Mouse (Mus musculus): ENCODE measurements around the gene Ranbp17. TPM values are rescaled to one million over a fixed set of nuclear protein-coding genes. Genes with fewer than 3 reads are reported as not detected.

The Ranbp17 gene
- polyA plus RNA-seq, 2 experiments from 2014 or later = not detected

DNA sequence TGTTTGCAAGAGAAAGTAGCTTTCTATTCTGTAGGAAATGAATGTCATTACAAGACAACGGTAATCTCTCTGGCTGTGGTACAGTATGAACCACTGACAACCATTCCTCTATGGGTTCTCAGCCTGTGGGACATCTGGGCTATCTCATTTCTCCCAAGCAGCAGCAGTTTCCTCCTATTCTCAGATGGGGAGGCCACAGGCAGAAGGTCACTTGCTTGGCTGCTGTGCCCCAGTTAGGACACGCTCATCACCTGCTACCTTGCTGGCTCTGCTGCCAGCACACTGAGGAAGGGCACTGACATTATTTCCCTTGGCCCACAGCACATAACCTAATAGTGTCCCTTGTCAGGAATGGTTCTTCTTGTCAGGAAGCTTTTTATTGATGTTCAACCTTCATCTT, 285.4 kb downstream of the Ranbp17 start:
- ATAC-seq = no peak

DNA sequence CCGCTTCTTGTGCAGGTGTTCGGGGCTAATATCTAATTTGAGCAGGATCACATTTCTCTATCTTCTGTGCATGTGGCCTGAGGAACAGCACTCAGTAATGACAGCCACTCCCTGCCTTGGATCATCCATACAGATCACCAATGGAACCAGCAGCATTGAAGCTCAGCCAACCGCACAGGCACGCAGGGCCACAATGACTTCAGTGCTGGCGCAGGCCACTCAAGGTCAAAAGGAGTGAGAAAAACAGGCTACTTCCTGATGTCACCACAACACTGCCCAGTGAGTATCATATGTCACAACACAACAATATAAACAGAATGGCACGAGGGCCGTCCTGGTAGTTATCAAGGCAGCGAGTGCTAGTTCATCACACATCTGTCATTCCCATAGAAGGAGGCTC, 287.0 kb downstream of the Ranbp17 start:
- no peak for ATAC-seq

DNA sequence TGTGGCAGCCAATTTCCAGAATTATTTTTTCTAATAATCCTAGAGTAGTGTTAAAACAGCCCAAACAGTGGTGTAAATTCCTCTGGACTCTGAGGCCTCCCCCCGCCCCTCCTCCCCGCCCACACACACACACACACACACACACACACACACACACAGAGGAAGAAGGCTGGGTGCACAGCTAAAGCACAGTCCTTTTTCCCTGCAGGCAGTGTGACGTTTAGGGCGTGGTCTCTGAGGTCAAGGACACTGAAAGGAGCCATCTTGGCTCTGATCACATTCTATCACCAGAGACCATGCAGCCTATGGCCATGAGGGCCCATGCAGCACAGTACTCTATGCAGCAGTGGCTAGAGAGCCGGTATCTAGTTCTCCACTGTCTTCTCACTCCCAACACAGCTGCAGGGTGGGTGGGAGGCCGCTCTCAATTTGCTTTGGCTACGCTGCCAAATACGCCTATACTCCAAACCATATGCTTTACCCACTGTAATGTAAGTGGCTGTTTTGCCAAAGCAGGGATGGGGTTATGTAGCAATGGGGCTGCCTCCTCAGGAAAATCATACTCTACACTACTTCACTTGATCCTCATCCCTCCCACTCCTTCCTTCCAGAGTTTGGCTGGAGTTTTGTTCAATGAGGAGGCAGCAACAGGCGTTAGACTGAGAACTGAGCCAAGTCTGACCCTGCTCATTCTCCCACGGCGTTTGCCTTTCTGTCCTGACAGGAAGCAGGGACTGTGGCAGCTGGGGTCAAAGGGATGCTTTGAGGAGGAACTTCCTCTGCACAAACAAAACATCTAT, 291.8 kb downstream of the Ranbp17 start:
- no peak for ATAC-seq

DNA sequence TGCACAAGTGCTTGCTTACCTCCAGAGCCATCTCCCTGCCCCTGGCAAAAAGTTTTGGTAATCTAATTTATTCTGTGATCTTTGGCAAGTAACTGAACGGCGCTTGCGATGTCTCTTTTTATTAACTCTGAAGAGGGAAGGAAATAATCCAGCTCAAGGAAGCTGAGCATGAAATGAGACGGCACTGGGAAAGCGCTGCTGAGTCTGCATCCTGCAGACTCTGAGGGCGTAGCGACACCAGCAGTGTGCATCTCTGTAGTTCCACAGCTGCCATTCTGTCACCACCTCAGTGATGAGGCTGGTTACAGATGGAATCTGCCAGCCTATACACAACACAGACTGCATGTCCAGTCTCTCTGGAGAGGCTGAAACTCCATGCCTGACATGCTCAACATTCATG, 292.8 kb downstream of the Ranbp17 start:
- no peak for ATAC-seq

DNA sequence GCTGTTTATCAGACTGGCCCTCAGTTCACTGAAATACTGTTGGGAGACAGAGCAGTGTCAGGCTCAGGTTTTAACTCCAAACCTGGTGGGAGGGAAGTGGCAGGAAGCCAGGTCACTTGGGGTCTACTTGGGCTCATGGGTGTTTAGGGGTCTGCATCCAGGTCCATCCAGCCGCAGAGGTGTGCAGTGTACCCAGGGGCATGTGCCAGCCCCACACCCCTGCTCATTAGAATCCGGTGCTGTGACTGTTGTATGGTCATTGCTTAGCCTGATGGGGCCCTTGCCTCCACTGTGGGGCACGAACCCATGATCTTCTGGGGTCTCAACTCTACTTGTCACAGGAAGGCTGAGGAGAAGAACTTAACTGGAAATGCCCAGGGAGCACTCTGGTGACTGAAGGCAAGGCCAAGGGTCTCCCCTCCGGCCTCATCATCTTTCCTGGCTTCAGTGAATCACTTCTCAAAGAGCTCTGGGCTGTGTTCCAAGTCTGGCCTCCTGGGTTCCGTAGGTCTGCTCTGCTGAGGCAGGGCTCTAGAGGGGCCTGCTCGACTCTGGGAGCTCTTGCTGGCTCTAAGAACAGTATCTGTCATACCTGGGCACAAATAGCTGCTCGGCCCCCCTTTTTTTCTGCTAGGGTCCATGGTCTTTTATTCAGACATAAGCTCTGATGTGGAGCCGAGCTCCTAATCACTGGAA, 296.0 kb downstream of the Ranbp17 start:
- ATAC-seq = no peak

DNA sequence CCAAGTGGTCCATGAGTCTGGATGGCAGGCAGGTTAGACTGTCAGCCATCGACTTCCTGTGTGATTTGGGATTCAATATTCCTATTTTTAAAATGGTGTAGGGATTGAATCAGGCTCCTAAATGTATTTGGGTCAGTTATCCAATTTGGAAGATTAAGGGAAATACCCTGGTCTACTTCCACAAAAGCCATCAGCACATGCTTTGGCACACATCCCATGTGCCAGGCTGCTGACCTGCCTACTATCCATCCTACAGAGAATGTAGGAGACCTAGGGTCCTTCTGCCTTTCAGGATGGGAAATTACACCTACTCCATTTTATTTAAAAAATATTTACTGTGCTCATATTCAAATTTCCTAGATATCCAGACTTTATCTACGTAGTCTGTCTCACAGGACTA, 306.1 kb downstream of the Ranbp17 start:
- ATAC-seq = no peak

DNA sequence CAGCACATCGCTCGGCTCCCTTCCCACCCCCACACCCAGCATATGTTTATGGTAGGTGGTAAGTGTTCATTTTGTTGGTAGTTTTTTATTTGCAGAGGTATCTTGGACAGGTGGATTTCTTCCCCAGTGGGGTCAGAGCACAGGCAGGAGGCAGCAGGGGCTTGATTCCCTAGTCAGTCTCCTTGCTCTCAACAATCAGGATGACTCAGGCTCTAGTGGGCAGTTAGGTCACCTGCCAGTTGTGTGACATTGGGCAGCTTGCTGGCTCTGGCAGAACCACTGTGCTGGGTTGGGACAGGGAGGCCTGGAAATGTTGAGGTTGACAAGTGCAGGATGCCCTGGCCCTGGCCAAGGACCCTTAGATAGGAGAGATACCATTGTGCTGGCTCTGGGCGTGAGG, 308.6 kb downstream of the Ranbp17 start:
- ATAC-seq = no peak

DNA sequence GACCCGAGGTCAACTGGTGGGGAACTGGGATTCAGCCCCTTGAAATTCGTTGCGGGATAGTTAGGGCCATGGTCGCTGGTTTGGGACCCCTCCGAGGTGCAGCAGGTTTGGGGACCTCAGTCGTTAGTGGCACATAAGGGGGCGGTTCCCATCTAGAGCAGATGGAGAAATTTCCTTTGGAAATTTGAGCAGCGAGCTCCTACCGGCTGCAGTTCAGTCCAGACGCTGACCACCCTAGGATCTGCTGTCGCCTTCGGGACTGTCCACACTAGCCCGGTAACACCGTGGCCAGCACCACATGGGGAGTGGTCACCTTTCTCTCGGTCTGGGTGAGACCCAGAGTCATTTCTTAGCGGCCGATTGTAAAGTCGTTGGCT, 309.2 kb downstream of the Ranbp17 start:
- no peak for ATAC-seq

DNA sequence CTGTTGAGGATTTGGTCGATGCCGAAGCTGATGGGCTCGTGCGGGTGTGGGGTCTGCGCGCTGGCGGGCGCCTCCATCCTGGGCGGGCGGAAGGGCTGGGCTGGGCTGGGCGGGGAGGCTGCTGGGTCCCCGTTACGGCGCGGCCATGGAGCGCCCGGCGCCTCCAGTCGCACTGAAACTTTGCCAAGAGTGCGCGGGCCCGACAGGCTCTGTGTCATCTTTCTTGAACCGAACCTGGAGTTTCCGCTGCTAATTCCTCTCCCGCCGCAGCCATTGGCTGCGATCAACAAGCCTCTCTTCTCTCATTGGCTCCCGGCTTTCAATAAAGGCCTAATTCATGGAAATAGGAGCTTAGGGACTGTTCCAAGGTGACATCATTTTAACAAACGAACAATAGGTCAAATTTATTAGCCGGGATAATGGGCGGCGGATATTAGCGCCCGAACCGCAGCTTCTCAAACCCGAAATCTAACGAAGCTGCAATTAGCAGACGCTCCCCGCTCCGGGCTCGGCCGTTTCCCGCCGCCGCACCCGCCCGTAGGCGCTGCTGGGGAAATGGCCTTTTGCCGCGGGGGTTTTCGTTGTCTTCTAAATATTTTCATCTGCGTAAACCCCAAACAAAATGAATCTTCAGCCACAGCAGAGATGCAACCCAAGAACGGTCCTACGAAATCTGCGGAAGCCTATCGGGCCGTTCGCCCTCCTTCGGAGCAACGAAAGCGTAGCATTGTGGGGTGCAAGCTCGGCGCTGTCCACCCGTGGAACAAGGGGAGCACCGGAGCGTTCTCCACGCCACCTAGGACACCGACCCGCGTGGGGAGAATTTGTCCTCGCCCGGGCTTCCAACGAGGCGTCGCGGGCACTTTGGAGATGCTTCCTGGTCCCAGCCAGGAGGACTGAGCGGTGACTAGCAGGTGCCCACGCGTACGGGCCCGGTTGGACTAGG, 309.9 kb downstream of the Ranbp17 start, which contains the start of gene Tlx3:
Gene Tlx3 (minus strand): TSS at position 207 of the 946 bp plus-strand sequence.
- ATAC-seq = no peak

DNA sequence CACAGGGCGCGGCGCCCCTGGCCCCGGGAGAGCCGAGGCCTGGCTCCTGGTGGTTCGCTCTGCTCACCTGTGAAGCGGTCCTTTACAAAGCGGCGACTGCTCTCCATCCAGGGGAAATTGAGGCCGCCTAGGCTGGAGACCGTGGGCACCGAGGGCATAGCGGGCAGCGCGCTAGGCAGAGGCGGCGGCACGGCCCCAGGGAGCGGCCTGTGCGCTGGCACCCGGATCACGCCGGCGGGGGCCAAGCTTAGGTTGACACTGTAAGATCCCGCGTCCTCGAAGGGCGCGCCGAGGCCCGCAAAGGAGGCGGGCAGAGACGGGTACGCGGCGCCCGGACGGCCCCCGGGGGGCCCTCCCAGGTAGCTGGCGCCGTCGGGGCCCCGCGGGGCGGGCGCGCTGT, 310.6 kb downstream of the Ranbp17 start:
- ATAC-seq = no peak

DNA sequence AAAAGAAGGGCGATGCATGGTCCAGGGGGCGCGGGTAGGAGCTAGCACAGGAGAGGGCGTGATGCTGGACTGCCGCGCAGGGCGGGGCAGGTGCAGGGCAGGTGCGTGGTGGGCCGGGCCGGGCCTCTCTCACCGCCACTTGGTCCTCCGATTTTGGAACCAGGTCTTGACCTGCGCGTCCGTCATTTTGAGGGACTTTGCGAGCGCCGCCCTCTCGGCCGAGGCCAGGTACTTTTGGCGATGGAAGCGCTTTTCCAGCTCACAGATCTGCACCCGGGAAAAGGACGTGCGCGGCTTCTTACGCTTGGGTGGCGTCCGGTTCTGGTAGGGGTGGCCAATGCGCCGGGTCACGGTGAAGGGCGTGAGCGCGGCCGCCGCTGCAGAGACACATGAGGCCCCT, 311.2 kb downstream of the Ranbp17 start:
- ATAC-seq = no peak

DNA sequence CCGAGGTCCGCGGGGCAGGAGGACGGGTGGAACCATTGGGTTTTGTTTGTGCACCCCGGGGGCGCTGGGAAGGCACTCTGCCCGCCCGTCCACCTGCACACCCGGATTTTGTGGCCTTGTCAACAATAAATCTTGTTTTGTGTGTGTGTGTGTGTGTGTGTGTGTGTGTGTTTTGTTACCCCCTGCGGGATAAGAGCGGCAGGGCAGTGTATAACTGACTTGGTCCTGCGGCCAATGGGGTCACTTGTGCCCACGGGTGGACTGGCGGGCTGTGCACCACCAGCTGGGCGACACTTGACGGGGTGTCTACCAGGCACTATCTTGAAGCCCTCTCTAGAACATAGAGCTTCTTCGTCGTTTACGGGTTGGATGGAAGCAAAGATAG, 311.9 kb downstream of the Ranbp17 start:
- ATAC-seq = no peak

DNA sequence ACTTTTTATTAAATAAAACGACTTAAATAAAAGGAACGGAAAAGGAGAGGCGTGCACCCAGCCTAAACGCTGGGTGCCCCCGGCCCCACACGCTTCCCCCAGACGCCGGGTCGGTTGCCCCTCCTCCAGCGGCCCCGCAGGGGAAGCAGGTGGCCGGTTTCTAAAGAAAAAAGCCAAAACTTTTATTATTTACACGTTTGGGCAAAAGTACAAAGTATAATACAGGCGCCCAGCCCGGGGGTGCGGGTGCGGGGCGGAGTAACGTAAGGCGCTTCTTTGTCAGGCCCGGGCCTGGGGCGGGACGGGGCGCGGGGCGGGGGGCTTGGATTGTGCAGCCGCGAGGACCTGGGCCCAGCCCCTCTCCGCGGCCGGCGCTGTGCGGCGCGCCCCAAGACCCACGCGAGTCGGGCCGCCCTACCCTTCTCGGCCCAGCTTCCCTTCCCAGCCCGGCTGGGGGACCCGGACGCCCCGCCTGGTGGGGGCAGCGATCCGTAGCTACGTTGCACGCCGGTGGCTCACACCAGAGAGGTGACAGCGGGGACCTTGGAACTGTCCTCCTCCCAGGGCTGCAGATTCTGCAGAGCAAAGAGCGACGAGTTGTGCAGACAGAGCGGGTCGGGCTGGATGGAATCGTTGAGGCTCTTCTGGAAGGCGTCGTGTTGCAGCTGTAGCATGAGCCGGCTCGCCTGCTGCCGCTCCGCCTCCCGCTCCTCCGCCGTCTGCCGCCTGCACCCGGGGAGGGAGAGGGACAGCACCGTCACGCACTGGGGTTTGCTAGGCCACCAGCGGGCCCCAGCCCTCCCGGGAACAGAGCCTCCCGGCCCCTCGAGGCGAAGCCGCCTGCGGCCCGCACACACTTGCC, 312.6 kb downstream of the Ranbp17 start:
- no peak for ATAC-seq

DNA sequence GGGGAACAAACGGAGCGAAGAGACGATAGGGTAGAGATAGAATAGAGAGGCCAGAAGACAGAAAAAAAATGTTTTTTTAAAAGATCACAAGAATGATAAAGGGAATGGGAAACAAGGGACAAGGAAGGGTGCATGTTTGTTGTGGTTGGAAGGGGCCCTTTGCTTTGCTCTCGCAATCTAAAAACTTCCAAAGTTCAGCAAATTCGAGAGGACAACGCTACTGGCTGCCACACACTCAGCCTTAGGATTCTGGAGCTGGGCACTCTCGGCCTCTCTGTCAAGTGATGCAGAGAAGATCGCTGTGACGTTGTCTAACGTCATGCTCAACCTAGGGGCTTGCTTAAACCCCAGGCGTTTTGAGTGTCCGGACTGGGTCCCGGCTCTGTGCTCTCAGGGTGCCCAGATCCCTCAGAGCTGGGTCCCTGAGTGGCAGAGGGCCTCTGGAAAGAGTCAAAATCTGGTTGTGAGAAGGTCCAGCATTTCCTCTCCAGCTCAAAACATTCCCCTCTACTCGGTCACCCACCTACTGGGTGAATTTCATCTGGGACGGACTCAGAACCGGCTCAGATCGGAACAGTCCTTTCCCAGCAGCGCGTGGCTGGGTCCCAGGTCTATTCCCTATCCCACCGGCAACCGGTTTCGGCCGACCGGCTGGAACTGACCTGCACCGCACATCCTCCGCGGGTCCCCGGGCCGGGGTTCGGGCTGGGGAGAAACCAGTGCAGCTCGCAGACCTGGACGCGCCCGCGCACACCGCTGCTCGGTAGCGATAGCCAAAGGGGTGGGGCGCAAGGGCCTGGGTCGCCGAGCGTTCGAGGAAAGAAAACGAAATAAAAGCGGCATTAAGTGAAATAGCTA, 313.4 kb downstream of the Ranbp17 start:
- no peak for ATAC-seq

DNA sequence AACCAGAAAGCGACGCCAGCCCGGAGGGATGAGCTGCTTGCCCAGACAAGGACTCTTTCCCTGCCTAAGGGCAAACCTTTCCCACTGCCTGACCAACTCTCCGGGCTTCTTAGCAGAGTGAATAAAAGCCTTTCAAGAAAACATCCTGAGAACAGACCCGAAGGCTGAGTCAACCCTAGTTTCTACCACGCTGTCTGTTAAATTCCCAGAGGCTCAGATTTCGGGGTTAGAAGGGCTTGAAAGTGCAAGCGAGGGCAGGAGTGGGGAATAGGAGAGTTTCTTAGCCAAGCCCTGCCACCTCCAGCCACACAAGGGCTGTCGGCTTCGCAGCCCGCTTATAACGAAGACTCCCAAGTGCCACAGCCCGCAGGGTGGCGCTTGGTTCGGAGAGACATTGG, 314.4 kb downstream of the Ranbp17 start:
- ATAC-seq = no peak

DNA sequence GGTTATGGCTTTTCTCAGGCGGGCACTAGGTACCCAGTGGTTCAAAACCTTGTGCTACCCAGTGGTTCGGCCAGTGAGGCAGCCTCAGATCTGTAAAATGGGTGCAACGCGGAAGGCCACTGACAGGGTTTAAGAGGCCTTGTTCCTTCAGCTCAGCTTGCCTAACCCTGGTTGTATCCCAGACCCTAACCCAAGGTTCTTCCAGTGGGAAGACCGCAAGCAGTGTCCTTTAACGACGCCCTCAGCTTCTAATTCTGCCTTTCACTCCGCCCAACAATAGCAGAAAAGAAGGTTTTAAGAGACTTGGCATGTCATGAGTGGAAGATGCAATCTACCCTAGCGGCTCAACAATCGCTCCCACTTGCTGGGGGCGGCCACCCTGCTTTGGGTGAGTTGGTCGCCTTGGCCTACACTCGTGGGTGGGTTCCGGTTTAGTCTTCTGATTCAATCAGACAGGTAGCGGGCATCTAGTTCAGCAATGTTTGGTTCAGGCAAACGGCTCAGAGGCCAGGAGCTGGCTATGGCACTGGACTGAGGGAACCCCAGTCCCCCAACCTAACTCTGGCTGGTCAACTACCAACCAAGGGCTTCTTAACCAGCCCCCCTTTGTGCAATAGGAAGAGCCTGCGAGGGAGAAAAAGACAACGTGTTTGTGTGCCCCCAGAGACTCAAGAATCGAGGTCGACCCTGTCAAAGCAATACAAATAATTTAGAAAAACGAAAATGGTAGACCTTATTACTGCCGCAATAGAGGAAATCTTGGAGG, 315.0 kb downstream of the Ranbp17 start:
- ATAC-seq = no peak

DNA sequence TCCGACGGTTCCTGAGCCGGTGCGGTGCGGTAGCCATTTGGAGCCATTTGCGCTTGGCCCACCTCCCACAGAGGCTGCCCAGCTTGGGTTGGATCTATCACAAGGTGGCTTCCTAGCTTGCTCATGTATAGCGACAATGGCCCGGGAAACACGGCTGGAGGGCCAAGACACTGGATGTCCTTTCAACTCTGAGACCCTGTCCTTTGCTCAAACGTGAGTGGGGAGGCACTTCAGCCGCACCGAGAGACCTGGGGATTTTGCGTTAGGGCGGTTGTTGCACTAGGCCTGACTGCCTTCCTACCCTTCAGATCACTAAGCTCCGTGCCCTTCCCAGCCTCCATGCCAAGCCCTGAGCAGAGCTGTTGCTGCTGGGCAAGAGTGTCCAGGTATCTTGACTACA, 315.9 kb downstream of the Ranbp17 start:
- no peak for ATAC-seq

DNA sequence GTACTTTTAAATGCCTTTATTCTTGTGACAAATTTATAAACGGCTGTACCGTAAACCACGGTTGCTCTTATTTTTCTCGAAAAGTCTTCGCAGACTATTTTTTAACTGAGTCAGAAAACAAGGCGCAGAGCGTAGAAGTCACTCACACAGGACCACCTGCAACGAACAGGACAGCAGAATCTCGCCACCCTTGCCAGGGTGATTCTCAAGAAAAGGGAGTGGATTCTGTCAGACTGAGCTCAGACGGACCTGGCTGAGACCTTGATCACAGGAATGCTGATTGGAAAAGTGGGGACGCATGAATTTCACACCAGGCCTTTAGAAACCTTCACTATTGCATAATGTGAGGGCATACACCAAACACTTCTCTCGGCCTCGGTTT, 316.4 kb downstream of the Ranbp17 start:
- ATAC-seq = no peak

DNA sequence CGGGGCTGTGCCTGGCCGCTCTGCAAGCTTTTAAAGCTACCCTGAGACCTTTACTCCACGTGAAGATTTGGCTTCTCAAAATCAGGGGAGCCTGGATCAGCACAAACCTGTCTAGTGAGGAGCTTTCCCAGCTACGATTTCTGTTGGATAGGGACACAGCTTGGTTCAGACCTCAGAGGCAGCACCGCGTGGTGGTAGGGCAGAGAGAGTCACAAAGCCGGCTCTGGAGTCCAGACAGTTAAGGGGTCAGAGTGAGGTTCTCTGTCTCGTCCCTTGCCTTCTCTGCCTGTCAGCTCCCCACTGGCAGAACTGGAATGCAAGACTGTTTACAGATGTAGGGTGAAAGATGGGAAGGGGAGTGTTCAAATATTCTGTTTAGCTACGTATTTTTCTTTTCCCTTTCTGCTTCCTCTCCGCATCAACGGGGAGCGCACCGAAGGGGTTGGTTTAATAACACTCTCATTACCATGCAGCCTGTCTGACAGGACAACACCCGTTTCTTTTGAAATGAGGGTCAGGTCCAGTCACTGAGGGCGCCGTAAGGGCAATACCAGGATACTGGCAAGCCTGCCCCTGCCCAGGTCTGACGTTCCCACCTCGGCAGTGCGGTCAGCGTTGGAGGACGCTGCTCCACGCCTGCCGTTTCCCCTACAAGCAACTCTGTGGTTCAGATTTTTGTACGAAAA, 317.0 kb downstream of the Ranbp17 start:
- ATAC-seq = no peak
